Mouse (Mus musculus): ENCODE measurements around the gene Lrriq1. TPM values are rescaled to one million over a fixed set of nuclear protein-coding genes. Genes with fewer than 3 reads are reported as not detected.

Lrriq1 gene
- polyA plus RNA-seq (2014; fragmentation: Illumina TruSeq; extraction: RNeasy Lipid Tissue Mini Kit (QIAGEN cat#74804); ENCODE audit: insufficient read depth, low read depth, low replicate concordance): 1.2 TPM

DNA sequence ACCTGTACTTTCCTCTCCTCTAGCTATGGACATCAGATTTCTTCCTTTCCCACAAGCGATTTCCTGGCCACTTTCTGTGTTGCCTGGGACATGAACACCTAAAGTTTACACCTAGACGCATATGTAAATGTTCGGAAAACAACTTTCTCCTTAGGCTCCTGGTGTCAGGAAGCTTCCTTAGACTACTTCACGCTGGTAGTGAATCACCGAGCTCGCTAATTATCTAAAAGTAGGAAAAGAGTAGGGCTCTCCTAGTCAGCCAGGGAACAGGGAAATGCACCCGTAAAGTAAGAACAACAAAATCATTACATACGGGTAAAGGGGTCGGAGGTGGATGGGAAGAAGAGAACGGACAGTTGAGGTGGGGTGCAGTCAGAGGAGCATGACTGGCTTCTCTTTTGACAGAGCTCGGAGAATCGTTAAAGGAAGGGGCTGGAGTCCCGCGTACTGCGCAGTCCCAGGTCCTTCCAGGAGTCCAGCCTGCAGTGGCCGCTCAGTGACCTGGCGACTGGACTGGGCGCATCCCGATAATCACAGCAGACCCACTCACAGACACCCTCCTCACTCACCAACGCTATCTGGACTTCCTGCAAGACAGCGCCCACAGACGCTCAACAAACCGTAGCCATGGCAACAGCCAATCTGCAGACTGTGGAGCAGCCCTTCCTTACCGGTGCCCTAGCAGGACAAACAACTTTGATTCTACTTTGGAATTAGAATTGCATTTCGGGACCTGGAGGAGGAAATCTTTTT, at the start of gene Lrriq1:
Gene Lrriq1, minus strand, starts transcription at position 616 of the 753 bp plus-strand sequence.

GRCm38 (mm10) chr10:103029730-103030490, 206.2 kb downstream of the Lrriq1 start, which contains the start of gene Alx1:
Gene Alx1, minus strand, starts transcription at chr10:103030215.

Other genes starting within 250 kb of the Lrriq1 start
- gene Alx1, start 206.1 kb downstream of the Lrriq1 start, polyA plus RNA-seq (2014; fragmentation: Illumina TruSeq; extraction: RNeasy Lipid Tissue Mini Kit (QIAGEN cat#74804); ENCODE audit: insufficient read depth, low read depth, low replicate concordance): not detected
- gene Slc6a15, start 131.5 kb upstream of the Lrriq1 start, polyA plus RNA-seq (2014; fragmentation: Illumina TruSeq; extraction: RNeasy Lipid Tissue Mini Kit (QIAGEN cat#74804); ENCODE audit: insufficient read depth, low read depth, low replicate concordance): 1.2 TPM

All from lung, adult 10 weeks (tissue).